Mouse (Mus musculus) bone marrow, adult 2 months (tissue): ENCODE measurements around the gene Atp5d. TPM values are rescaled to one million over a fixed set of nuclear protein-coding genes. Genes with fewer than 3 reads are reported as not detected.
A peak's percentile ranks its signal among the peaks of the same experiment; 100 is the strongest.
"Not testable (repeated sequence)": the region's sequence is repeated elsewhere in the genome, so short reads cannot be mapped to it uniquely, and the experiment has no call there.

Experiments used
- H3K27ac ChIP-seq: fragments of 200-500 bp; 2 replicates; pipeline ENCODE4 v1.5.1; 2012; ENCODE audit warnings: low read depth, mild to moderate bottlenecking, control low read depth, inconsistent platforms, low read length; ENCODE audit not compliant: control insufficient read depth, poor library complexity, insufficient read depth
- H3K4me1 ChIP-seq: fragments of 200-500 bp; 2 replicates; pipeline ENCODE4 v1.6.1; 2011; ENCODE audit warnings: low read length; ENCODE audit not compliant: control insufficient read depth, insufficient read depth
- H3K4me3 ChIP-seq: fragments of 200-500 bp; replicated peaks from 2 replicates; pipeline ENCODE3; 2011; ENCODE audit warnings: mild to moderate bottlenecking, low read depth, low read length, control low read depth; ENCODE audit not compliant: control insufficient read depth
- CTCF ChIP-seq: fragments of 200-500 bp; IDR thresholded peaks from 2 replicates; pipeline ENCODE4 v1.5.1; 2011; ENCODE audit warnings: low read length, control low read depth; ENCODE audit not compliant: control insufficient read depth, insufficient read depth
- POLR2A ChIP-seq: fragments of 200-500 bp; IDR thresholded peaks from 2 replicates; pipeline ENCODE4 v1.6.1; 2011; ENCODE audit warnings: low read depth, mild to moderate bottlenecking, control low read depth, low read length, borderline replicate concordance; ENCODE audit not compliant: control insufficient read depth
- WGBS: fragments of 180-500 bp; shearing (Covaris S2); methylation state at CpG from one replicate; pipeline ENCODE4 v1.1.7; 2018; 5-methylcytosine and 5-hydroxymethylcytosine counted together
- polyA plus RNA-seq: library from polyadenylated mRNA; stranded (reverse); fragments of >200 nt; gene quantifications from 2 replicates; pipeline ENCODE4 v1.2.4, GENCODE M21; 2011; ENCODE audit warnings: low replicate concordance; ENCODE audit not compliant: missing spikeins, insufficient read depth, insufficient read length

Atp5d gene
- polyA plus RNA-seq, 1 experiment, result 178 TPM

DNA sequence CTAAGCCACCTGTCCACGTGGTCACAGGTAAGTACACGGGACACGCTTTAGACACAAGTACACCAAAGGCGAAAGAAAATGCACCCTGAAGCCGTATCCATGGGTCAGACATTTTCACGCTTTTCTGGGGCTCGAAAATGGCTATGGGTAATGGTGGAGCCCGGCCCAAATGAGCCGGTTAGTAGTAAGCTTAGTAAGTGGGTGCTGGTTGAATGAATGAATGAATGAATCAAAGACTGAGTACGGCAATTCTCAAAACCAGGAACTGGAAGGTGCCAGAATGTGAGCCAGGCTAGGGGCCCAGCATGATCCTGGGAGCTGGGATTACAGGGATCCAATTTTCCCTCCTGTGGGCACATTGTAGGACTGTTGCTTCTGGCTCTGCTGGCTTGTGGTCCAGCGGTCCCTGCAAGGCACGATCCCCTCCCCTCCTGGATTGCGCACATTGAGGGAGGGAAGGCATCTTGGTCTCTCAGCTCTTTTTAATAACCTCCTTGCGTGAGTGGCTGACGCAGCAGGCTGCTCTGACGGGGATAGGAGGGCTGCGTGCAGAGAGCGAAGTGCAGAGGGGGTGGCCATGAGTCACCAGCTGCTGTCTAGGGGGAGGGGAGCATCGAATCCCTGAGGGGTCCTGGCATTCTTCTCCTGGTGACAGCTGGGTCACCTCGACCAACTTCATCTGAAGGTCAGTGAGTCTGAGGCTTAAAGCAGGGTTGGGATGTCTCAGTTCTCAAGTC lies 27.1 kb downstream of the Atp5d start, which contains the start of gene Cirbp:
Cirbp (plus strand) TSS at position 594 of the 737 bp plus-strand sequence.
- TF ChIP-seq POLR2A (peak; percentile 37; the same call in 1 of the 2 replicates), CTCF (no peak)
- 42% methylated on average over 20 of the region's 20 CpGs for WGBS

DNA sequence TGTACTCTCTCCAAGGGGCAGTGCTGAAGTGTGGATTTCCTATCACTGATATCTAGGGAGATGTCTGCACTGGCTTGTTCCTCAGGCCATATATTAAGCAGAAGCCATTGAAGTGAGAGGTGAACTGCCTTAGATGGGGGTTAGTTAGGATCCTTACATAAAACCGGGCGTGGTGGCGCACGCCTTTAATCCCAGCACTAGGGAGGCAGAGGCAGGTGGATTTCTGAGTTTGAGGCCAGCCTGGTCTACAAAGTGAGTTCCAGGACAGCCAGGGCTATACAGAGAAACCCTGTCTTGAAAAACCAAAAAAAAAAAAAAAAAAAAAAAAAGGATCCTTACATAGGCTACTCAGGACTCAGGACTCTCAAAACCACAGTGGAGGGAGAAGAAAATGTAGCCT lies 27.7 kb downstream of the Atp5d start:
- not testable (repeated sequence) for H3K4me3 ChIP-seq, H3K27ac ChIP-seq
- 89% methylated on average over 4 of the region's 4 CpGs for WGBS
- peaks cover 21% of the 10 kb centered on the region for H3K4me1 ChIP-seq

More for the DNA sequence above, 27.1 kb downstream of the Atp5d start, which contains the start of gene Cirbp:
- peak within 1 kb of the TSS; percentile 75 for H3K27ac ChIP-seq
- H3K4me3 ChIP-seq, result peak within 1 kb of the TSS; percentile 55
- H3K4me1 ChIP-seq, result peaks cover 24% of the 10 kb centered on the region

DNA sequence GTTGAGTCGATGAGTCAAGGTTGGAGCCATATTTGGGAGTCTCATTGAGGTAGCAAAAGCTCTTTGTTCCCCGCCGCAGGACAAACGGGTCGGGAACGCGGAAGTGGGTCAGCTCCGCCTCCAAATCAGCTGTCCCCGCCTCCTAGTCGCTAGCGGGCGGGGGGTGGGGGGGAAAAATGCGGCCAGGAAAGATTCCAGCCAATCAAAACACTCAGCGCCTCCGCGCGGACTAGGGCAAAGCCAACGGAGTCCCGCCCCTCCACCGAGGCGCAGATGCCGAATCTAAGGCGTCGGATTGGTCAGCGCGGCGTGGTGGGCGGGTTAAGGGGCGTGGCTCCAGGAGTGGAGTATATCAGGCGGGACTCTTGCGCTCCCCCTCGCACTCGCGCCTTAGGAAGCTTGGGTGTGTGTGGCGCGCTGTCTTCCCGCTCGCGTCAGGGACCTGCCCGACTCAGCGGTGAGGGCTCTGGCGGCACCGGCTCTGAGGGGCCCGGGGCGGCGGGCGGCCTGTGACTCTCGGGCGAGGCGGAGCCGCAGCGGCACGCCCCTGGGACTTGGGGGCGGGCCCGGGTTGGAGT lies 29.1 kb downstream of the Atp5d start:
- TF ChIP-seq CTCF, result no peak
- TF ChIP-seq POLR2A, result peak; percentile 99
- Histone ChIP-seq H3K4me3 (peak overlapping the region; percentile 90), H3K27ac (peak overlapping the region; percentile 97), H3K4me1 (peaks cover 14% of the 10 kb centered on the region)
- under 1% methylated on average over 55 of the region's 55 CpGs for WGBS

DNA sequence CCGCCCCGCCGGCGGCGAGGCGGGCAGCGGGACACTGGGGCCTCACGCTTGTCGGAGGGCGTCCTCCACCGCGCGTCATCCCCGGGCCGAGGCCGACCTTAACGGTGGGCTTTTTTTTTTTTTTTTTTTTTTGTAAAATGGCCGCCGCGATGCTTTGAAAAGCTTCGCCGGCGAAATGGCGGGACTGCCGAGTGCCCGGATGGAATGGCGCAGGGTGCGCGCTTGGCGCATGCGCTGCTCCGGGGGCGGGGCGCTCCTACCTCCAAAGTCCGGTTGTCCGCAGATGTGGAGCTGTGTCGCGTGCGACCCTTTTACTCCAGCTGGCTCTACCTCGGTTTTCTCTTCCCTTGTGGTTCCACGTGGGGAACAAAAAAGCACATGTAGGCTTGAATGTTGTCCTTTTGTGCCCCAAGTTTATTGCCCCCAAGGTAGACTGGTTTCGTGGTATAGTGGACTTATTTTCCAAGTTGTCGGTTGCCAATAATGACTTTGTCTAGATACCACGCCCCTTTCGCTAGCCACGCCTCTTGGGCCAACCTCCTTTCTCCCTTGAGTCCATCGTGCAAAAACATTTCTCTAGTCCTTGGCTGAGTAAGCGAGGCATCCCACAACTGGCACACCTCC lies 29.7 kb downstream of the Atp5d start:
- Histone ChIP-seq H3K4me1 (peaks cover 11% of the 10 kb centered on the region; the same call in 1 of the 2 replicates), H3K27ac (peak overlapping the region; percentile 97), H3K4me3 (peak overlapping the region; percentile 90)
- peak; percentile 24; the same call in 1 of the 2 replicates for TF ChIP-seq POLR2A
- TF ChIP-seq CTCF, result no peak
- under 1% methylated on average over 48 of the region's 48 CpGs for WGBS

DNA sequence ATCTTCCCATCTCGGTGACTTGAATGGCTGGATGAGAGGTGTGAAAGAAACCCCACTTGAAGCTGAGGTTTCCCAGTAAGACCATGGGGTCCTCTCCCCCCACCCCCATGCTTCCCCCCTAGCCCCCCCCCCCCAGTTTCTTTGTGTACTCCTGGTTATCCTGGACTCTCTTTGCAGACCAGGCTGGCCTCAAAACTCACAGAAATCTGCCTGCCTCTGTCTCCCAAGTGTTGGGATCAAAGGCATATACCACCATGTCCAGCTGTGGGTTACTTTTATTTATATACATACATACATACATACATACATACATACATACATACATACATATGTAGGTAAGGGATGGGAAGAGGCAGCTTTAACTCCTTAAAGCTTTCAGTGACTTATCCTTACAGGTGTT lies 30.6 kb downstream of the Atp5d start:
- no peak overlapping the region for H3K4me3 ChIP-seq
- TF ChIP-seq POLR2A (no peak), CTCF (no peak)
- H3K4me1 ChIP-seq, result peaks cover 7% of the 10 kb centered on the region; the same call in 1 of the 2 replicates
- 38% methylated on average over 1 of the region's 1 CpGs for WGBS
- H3K27ac ChIP-seq, result no peak overlapping the region

DNA sequence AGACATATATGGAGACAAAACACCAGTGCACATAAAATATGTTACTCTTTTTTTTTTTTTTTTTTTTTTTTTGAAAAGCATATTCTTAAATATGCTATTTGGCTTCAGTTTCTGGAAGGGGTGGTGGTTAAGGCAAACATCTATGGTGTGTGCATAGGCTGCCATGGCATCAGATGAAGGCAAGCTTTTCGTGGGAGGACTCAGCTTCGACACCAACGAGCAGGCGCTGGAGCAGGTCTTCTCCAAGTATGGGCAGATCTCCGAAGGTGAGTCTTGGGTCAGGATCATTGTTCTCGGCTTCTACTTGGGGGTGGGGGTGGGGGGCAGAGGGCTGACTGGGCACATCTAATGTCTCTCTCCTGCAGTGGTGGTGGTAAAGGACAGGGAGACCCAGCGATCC lies 31.2 kb downstream of the Atp5d start:
- no peak overlapping the region for H3K4me3 ChIP-seq
- peaks cover 4% of the 10 kb centered on the region; the same call in 1 of the 2 replicates for H3K4me1 ChIP-seq
- H3K27ac ChIP-seq, result no peak overlapping the region
- TF ChIP-seq CTCF (no peak), POLR2A (no peak)
- 93% methylated on average over 7 of the region's 7 CpGs for WGBS

DNA sequence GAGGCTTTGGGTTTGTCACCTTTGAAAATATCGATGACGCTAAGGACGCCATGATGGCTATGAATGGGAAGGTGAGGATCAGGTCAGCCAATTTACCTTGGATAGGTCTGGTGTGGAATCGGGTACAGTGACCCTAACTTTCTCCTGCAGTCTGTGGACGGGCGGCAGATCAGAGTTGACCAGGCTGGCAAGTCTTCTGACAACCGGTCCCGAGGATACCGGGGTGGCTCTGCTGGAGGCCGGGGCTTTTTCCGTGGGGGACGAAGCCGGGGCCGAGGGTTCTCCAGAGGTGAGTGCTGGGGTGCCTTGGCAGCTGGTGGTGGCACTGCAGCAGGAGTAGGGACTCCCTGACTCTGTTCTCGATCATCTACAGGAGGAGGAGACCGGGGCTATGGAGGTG lies 31.6 kb downstream of the Atp5d start:
- 94% methylated on average over 16 of the region's 16 CpGs for WGBS
- Histone ChIP-seq H3K4me3 (no peak overlapping the region), H3K27ac (no peak overlapping the region), H3K4me1 (peaks cover 4% of the 10 kb centered on the region; the same call in 1 of the 2 replicates)
- no peak for TF ChIP-seq CTCF
- TF ChIP-seq POLR2A, result no peak

DNA sequence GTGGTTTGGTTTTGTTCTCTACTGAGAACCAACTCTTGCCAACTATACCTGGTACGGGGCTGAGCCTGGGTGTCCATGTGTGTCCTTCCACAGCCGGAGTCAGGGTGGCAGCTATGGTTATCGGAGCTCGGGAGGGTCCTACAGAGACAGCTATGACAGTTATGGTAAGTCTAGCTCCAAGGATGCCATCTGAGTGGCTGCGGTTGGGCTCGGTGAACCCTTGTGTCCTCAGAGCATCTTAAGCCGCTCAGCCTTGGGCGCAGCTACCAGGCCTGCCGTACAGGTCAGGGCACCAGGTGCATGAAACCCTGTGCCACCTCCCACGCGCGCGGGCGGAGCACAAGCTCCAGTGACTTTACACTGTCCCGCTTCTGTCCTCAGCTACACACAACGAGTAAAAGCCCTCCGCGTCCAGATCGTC lies 32.2 kb downstream of the Atp5d start:
- TF ChIP-seq POLR2A (no peak), CTCF (no peak)
- 96% methylated on average over 19 of the region's 19 CpGs for WGBS
- Histone ChIP-seq H3K27ac (no peak overlapping the region), H3K4me3 (no peak overlapping the region), H3K4me1 (peaks cover 2% of the 10 kb centered on the region; the same call in 1 of the 2 replicates)
